Mouse (Mus musculus) bone marrow macrophage, adult 2 months (primary cell): ENCODE results near the gene Slc35d2. TPM values are rescaled to one million over a fixed set of nuclear protein-coding genes. Genes with fewer than 3 reads are reported as not detected.

Experiments
- H3K27ac ChIP-seq: 2 replicates; pipeline ENCODE4 v1.5.1; 2012; ENCODE audit warnings: low read depth, low read length; ENCODE audit not compliant: insufficient read depth
- H3K4me1 ChIP-seq: 2 replicates; pipeline ENCODE4 v1.6.1; 2012; ENCODE audit warnings: low read length; ENCODE audit not compliant: control insufficient read depth, insufficient read depth
- H3K4me3 ChIP-seq: 2 replicates; pipeline ENCODE4 v1.5.1; 2012; ENCODE audit warnings: mild to moderate bottlenecking, low read length, moderate library complexity; ENCODE audit not compliant: insufficient read depth
- CTCF ChIP-seq: IDR thresholded peaks from 2 replicates; pipeline ENCODE4 v1.5.1; 2012; ENCODE audit warnings: low read depth, mild to moderate bottlenecking, low read length, moderate library complexity
- POLR2A ChIP-seq: IDR thresholded peaks from 2 replicates; pipeline ENCODE4 v1.6.1; 2012; ENCODE audit warnings: mild to moderate bottlenecking, low read depth, low read length, borderline replicate concordance
- polyA plus RNA-seq: library from polyadenylated mRNA; stranded (reverse); fragments of >200 nt; gene quantifications from 2 replicates; pipeline ENCODE4 v1.2.4, GENCODE M21; 2012; ENCODE audit not compliant: missing spikeins, insufficient read depth, insufficient read length

Slc35d2 gene
- 11.5 and 14.6 TPM in 2 replicates for polyA plus RNA-seq

DNA sequence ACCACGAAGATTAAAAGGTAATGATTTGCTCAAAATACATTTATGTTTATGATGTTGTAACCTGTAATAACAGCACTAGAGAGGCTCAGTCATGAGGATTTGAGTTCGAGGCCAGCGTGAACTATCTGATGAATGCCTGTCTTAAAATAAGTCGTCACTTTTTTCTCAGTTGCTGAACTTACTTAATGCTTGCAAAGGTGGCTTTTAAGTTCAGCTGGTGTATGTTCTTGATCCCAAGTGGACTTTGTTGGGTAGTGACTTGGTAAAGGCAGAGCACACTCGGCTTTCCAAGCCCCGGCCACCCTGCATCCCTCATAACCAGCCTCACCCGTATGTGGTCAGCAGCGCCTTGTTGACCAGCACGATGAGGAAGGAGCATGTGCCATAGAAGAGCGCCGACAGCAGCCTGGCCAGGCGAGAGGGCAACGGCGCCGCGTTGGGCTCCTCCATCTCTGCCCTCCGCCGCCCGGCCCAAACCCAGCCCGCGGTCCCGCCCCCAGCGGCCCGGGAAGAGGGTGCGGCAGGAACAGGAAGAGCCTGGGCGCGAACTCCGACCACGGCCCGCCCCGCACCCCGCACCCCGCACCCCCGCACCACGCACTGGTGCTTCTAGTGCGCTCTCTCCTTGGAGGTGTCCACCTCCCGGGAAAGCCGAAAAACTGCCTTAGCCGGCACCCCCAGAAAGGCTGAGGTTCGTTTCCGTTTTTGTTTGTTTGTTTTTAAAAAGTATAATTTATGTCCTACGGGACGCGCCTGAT lies at the start of gene Slc35d2:
Gene Slc35d2, minus strand, starts transcription at position 511 of the 758 bp plus-strand sequence.
- peak within 1 kb of the TSS; percentile 55 for H3K27ac ChIP-seq
- TF ChIP-seq POLR2A (no peak), CTCF (no peak)
- peaks cover 5% of the 10 kb centered on the region; the same call in 1 of the 2 replicates for H3K4me1 ChIP-seq
- peak within 1 kb of the TSS; percentile 93 for H3K4me3 ChIP-seq

DNA sequence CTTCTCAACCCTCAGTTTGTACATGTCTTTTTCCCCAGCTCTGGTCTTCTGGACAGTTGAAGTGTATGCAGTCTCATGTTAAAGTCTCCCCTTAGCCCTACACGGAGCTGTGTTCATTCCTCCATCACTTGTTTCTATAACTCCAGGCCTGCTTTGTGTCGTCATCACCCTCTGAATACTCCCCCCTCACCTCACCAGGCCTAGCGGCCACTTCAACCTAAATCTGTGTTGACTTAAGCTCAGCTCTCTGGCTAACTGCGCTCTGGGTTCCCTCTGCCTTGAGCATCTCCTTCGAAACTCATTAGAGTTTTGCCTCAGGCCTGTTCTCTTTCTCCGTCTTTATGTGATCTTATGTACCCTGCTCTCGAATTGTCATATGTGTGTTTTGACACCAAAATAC lies 48.8 kb upstream of the Slc35d2 start:
- H3K4me3 ChIP-seq, result no peak overlapping the region
- H3K27ac ChIP-seq, result no peak overlapping the region
- no peaks in the 10 kb centered on the region for H3K4me1 ChIP-seq
- TF ChIP-seq POLR2A, result no peak
- TF ChIP-seq CTCF, result no peak

DNA sequence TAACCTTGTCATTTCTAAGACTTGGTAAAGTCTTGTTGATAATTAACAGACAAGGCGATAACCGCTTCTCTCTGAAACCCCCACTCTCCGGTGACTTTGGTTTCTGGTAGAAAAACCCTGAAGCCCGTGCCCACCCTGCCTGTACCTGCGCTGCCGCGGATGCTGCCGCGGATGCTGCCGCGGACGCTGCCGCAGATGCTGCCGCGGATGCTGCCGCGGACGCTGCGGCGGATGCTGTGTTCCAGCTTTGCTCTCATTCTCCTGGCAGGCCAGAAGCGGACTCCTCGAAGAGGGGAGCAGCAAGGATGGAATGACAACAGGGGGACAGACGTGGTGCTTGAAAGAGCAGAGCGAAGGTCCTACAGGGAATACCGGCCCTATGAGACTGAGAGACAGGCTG lies 40.6 kb upstream of the Slc35d2 start:
- no peaks in the 10 kb centered on the region for H3K4me1 ChIP-seq
- no peak overlapping the region for H3K4me3 ChIP-seq
- no peak overlapping the region for H3K27ac ChIP-seq
- TF ChIP-seq CTCF (no peak), POLR2A (no peak)

DNA sequence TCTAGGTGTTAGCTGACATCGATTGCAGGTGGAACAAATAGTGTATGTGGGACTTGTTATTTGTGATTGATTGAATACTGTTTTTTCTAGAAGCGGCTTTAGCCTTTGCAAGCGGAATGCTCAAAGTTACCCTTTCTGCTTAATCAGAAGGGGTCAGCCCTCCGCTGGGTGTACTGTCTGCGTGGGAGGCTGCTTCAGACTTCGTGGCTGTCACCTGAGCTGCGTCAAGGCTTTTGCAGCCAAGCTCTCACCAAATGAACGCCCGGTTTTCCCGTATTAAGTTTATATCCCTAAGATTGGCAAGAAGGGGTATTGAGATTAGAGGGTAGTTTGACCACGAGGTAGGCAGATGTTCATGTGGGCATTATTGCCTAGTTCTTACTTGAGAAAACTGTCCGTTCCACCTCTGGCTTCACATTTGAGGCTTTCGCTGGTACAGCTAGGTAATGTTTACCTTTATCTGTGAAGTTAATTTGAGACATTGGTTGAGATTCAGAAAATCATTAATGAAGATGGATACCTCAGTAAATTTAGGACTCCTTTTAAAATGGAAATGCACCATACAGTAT lies 34.1 kb upstream of the Slc35d2 start:
- Histone ChIP-seq H3K27ac (no peak overlapping the region), H3K4me3 (peak overlapping the region; percentile 92; the same call in 1 of the 2 replicates), H3K4me1 (no peaks in the 10 kb centered on the region)
- no peak for TF ChIP-seq POLR2A

DNA sequence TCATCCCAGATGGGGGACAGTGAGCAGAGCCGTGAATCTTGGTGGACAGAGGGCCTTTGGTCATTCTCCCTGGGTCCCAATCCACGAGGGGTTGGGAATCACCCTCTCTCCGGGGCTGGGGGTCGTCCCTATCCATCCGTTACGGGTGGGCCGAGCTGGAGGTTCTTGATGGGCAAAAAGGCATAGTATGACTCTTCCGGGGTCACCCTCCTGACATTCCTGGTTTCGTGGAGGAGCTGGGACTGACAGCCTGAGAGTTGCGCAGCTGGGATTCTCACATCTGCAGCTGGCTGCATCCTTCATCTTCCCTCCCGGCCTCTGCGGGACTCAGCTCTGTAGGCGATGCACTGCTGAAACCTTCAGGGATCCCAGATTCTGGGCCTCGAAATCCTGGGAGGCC lies 33.5 kb upstream of the Slc35d2 start:
- no peak overlapping the region for H3K27ac ChIP-seq
- no peaks in the 10 kb centered on the region for H3K4me1 ChIP-seq
- peak overlapping the region; percentile 92 for H3K4me3 ChIP-seq
- TF ChIP-seq CTCF (no peak), POLR2A (no peak)

DNA sequence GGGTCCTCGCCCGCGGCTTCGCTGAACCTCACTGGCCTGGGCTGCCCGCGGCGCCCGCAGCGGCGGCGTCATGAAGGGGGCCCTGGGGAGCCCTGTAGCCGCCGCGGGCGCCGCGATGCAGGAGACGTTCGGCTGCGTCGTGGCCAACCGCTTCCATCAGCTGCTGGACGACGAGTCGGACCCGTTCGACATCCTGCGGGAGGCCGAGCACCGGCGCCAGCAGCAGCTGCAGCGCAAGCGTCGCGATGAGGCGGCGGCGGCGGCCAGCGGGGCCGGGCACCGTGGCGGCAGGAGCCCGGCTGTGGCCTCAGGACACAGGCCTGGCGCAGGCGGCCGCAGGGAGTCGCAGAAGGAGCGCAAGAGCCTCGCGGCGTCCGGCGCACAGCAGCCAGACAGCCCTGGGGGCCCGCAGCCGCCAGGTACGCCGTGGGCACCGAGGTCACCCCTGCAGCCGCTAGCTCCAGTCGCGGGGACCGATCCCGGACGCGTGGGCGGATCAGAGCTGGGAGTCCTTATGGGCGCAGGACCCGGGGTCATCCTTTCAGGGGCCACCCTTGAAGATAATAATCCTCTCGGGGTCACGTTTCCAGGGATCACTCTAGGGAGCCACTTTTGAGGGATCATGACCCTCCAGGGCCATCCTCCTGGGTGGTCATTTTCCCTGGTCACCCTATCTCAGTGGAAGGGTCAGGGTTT lies 32.9 kb upstream of the Slc35d2 start:
- Histone ChIP-seq H3K4me3 (peak overlapping the region; percentile 92), H3K4me1 (no peaks in the 10 kb centered on the region), H3K27ac (peak overlapping the region; percentile 36; the same call in 1 of the 2 replicates)
- TF ChIP-seq POLR2A (no peak), CTCF (no peak)

DNA sequence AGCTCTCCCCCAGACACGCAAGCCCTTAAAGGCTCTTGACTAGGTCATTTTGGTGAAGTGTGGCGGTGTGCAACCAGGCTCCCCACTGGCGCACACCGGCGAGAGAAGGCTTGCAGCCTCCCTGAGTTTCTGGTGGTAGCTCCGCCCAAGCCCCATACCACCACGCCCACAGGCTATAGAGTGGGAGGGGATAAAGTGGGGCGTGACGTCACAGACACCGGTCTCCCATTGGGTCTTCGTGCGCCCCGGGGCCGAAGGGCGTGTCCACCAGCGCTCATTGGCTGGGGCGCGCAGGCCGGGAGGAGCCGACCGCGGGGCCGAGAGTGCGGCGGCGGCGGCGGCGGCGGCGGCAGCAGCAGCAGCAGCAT lies 32.4 kb upstream of the Slc35d2 start, which contains the start of gene Habp4:
Gene Habp4, plus strand, starts transcription at position 277 of the 368 bp plus-strand sequence.
- TF ChIP-seq POLR2A (no peak), CTCF (no peak)
- Histone ChIP-seq H3K4me1 (no peaks in the 10 kb centered on the region), H3K27ac (peak within 1 kb of the TSS; percentile 36; the same call in 1 of the 2 replicates), H3K4me3 (peak within 1 kb of the TSS; percentile 92)

DNA sequence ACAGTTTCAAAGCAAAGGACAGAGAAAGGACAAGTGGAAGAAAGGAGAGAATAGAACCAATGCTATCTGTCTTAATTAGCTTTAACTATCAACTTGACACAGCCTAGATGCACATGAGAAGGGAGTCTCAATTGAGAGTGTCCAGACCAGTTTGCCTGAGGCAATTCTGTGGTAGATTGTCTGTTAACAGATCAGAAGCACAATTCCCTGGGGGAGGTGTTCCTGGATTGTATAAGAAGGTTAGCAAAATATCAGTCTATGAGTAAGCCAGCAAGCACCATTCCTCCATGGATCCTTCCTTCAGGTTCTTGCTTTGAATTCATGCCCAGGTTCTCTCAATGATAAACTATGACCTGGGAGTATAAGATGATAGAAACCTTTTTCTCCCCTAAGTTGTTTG lies 27.8 kb upstream of the Slc35d2 start:
- no peak overlapping the region for H3K27ac ChIP-seq
- TF ChIP-seq POLR2A (no peak), CTCF (no peak)
- H3K4me3 ChIP-seq, result no peak overlapping the region
- H3K4me1 ChIP-seq, result peaks cover 4% of the 10 kb centered on the region

DNA sequence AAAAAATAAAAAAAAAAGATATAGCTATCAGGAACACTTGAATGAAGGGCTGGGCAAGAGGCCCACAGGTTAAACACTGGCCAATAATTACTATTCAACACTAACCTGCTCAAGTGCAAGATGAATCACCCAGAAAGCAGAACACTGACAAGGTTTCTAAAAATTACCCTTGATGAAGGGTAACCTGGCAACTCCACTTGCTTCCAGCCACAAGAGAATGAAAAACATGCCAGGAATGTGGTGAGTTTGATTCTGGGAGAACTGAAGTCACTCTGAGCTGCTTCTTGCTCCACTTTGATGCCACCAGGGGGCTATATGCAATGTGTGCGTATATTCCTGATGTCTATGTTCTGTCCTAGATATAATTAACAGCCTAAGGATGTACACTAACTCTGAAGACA lies 26.0 kb upstream of the Slc35d2 start:
- TF ChIP-seq POLR2A, result no peak
- no peak for TF ChIP-seq CTCF
- H3K4me1 ChIP-seq, result peaks cover 10% of the 10 kb centered on the region
- no peak overlapping the region for H3K4me3 ChIP-seq

DNA sequence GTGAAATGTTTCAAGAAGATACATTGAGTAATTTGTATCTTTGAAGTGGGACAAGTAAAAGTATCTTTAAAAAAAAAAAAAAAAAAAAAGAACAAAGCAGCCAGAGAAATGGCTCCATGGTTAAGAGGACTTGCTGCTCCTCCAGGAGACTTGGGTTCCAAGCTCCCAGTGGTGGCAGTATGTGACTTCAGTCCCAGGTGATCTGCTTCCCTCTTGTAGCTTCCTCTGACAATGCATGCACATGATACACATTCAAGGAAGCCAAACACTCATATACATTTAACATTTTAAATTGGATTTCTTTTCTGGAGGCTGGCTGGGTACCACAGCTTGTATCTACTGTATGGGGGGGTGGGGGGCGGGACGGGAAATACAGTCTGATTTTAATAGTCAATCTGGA lies 25.5 kb upstream of the Slc35d2 start:
- Histone ChIP-seq H3K4me3 (no peak overlapping the region), H3K27ac (no peak overlapping the region), H3K4me1 (peaks cover 12% of the 10 kb centered on the region)
- TF ChIP-seq POLR2A (no peak), CTCF (no peak)

More for the DNA sequence above, 26.0 kb upstream of the Slc35d2 start:
- no peak overlapping the region for H3K27ac ChIP-seq
